Mouse (Mus musculus) megakaryocyte, embryonic 14.5 days (primary cell): ENCODE data around the gene Plekha5.

Experiments
- FLI1 ChIP-seq: IDR thresholded peaks from 2 replicates; pipeline ENCODE4 v1.6.1; 2012; ENCODE audit warnings: low read length, inconsistent platforms, mixed read lengths
- GATA1 ChIP-seq: IDR thresholded peaks from 3 replicates; pipeline ENCODE4 v1.6.1; 2012; ENCODE audit warnings: mixed read lengths, low read length, inconsistent platforms, borderline replicate concordance

- TF ChIP-seq FLI1, result no peak
- no peak for TF ChIP-seq GATA1
These were observed 21.1 kb downstream of the Plekha5 start for GRCm38 (mm10) chr6:140444855-140445465.
